Mouse (Mus musculus) forebrain, embryonic 16.5 days (tissue): Measurements from ENCODE around the gene Rasgrp3. TPM values are rescaled to one million over a fixed set of nuclear protein-coding genes. Genes with fewer than 3 reads are reported as not detected.
A peak's percentile ranks its signal among the peaks of the same experiment; 100 is the strongest.

Experiments used
- ATAC-seq: fragments of 200-750 bp; cut with Nextera tagmentation; 2 replicates; pipeline ENCODE4 v1.8.0; 2017; ENCODE audit warnings: mild to moderate bottlenecking, moderate library complexity
- H3K27ac ChIP-seq: fragments of 300-500 bp; sonication (generic); 2 replicates; pipeline ENCODE4 v1.5.1; 2014; ENCODE audit warnings: low read length, control low read depth
- H3K27me3 ChIP-seq: fragments of 300-500 bp; sonication (generic); replicated peaks from 2 replicates; pipeline ENCODE4 v1.6.1; 2014; ENCODE audit warnings: low read length; ENCODE audit not compliant: control insufficient read depth, insufficient read depth
- H3K36me3 ChIP-seq: fragments of 300-500 bp; sonication (generic); 2 replicates; pipeline ENCODE4 v1.6.1; 2014; ENCODE audit not compliant: control insufficient read depth, insufficient read depth
- H3K4me1 ChIP-seq: fragments of 300-500 bp; sonication (generic); replicated peaks from 2 replicates; pipeline ENCODE4 v1.6.1; 2014; ENCODE audit warnings: low read length; ENCODE audit not compliant: control insufficient read depth, insufficient read depth
- H3K4me2 ChIP-seq: fragments of 300-500 bp; sonication (generic); 2 replicates; pipeline ENCODE4 v1.6.1; 2014; ENCODE audit warnings: mild to moderate bottlenecking, low read length, control low read depth
- H3K4me3 ChIP-seq: fragments of 300-500 bp; sonication (generic); replicated peaks from 2 replicates; pipeline ENCODE4 v1.5.1; 2014; ENCODE audit warnings: mild to moderate bottlenecking, low read length, control low read depth
- H3K9ac ChIP-seq: fragments of 300-500 bp; sonication (generic); replicated peaks from 2 replicates; pipeline ENCODE4 v1.6.1; 2014; ENCODE audit warnings: low read depth, low read length, control low read depth
- H3K9me3 ChIP-seq: fragments of 300-500 bp; sonication (generic); 2 replicates; pipeline ENCODE4 v1.6.1; 2016; ENCODE audit warnings: low read length; ENCODE audit not compliant: control insufficient read depth
- WGBS: fragments of 180-500 bp; shearing (Covaris S2); extraction: QIAGEN DNeasy Blood & Tissue Kit; methylation state at CpG from one replicate; pipeline ENCODE4 v1.1.7; 2014; 5-methylcytosine and 5-hydroxymethylcytosine counted together
- polyA plus RNA-seq: library from polyadenylated mRNA; unstranded; fragments of >200 nt; fragmentation: Nextera tagmentation; extraction: Ambion mirVana; gene quantifications from 2 replicates; pipeline ENCODE4 v1.2.1, GENCODE M21; 2015

Gene Rasgrp3
- polyA plus RNA-seq, 1 experiment from 2014 or later: 4.9 TPM

GRCm38 (mm10) chr17:75436819-75437218, 1.1 kb downstream of the Rasgrp3 start:
- 86% methylated on average over 6 of the region's 6 CpGs for WGBS

GRCm38 (mm10) chr17:75437239-75437750, 1.6 kb downstream of the Rasgrp3 start:
- H3K4me3 ChIP-seq: no peak overlapping the region
- no peak overlapping the region for H3K9ac ChIP-seq
- H3K36me3 ChIP-seq: no peaks in the 10 kb centered on the region
- H3K27ac ChIP-seq: no peak overlapping the region
- no peaks in the 10 kb centered on the region for H3K27me3 ChIP-seq
- 76% methylated on average over 11 of the region's 11 CpGs for WGBS
- peaks cover 3% of the 10 kb centered on the region; the same call in 1 of the 2 replicates for H3K4me1 ChIP-seq
- ATAC-seq: no peak
- no peak overlapping the region for H3K4me2 ChIP-seq
- H3K9me3 ChIP-seq: no peaks in the 10 kb centered on the region

More at GRCm38 (mm10) chr17:75436819-75437218, 1.1 kb downstream of the Rasgrp3 start:
- Histone ChIP-seq H3K4me1 (peaks cover 3% of the 10 kb centered on the region; the same call in 1 of the 2 replicates), H3K36me3 (no peaks in the 10 kb centered on the region), H3K9me3 (no peaks in the 10 kb centered on the region), H3K9ac (no peak overlapping the region), H3K27ac (no peak overlapping the region), H3K27me3 (no peaks in the 10 kb centered on the region), H3K4me3 (no peak overlapping the region), H3K4me2 (no peak overlapping the region)
- no peak for ATAC-seq

- no peak for ATAC-seq
Observed at GRCm38 (mm10) chr17:75438162-75438561, 2.5 kb downstream of the Rasgrp3 start.

GRCm38 (mm10) chr17:75439062-75439461, 3.4 kb downstream of the Rasgrp3 start:
- H3K9me3 ChIP-seq: no peaks in the 10 kb centered on the region
- 80% methylated on average over 14 of the region's 14 CpGs for WGBS
- H3K9ac ChIP-seq: no peak overlapping the region
- ATAC-seq: no peak
- no peaks in the 10 kb centered on the region for H3K27me3 ChIP-seq
- no peak overlapping the region for H3K4me2 ChIP-seq
- H3K36me3 ChIP-seq: no peaks in the 10 kb centered on the region
- peaks cover 5% of the 10 kb centered on the region; the same call in 1 of the 2 replicates for H3K4me1 ChIP-seq
- H3K27ac ChIP-seq: no peak overlapping the region
- H3K4me3 ChIP-seq: no peak overlapping the region

More at GRCm38 (mm10) chr17:75438162-75438561, 2.5 kb downstream of the Rasgrp3 start:
- Histone ChIP-seq H3K4me1 (peaks cover 3% of the 10 kb centered on the region; the same call in 1 of the 2 replicates), H3K27me3 (no peaks in the 10 kb centered on the region), H3K9me3 (no peaks in the 10 kb centered on the region), H3K4me2 (no peak overlapping the region), H3K9ac (no peak overlapping the region), H3K27ac (no peak overlapping the region), H3K36me3 (no peaks in the 10 kb centered on the region), H3K4me3 (no peak overlapping the region)
- 80% methylated on average over 5 of the region's 5 CpGs for whole genome bisulfite sequencing

GRCm38 (mm10) chr17:75440619-75441018, 4.9 kb downstream of the Rasgrp3 start:
- peak; percentile 66 for ATAC-seq

GRCm38 (mm10) chr17:75441260-75441830, 5.6 kb downstream of the Rasgrp3 start:
- 77% methylated on average over 5 of the region's 5 CpGs for WGBS
- no peak for ATAC-seq
- Histone ChIP-seq H3K27ac (no peak overlapping the region), H3K4me2 (no peak overlapping the region), H3K36me3 (no peaks in the 10 kb centered on the region), H3K9me3 (no peaks in the 10 kb centered on the region), H3K4me1 (peaks cover 5% of the 10 kb centered on the region; the same call in 1 of the 2 replicates), H3K27me3 (no peaks in the 10 kb centered on the region), H3K9ac (no peak overlapping the region), H3K4me3 (no peak overlapping the region)

More at GRCm38 (mm10) chr17:75440619-75441018, 4.9 kb downstream of the Rasgrp3 start:
- no peaks in the 10 kb centered on the region for H3K27me3 ChIP-seq
- no peak overlapping the region for H3K9ac ChIP-seq
- H3K4me3 ChIP-seq: no peak overlapping the region
- no peak overlapping the region for H3K4me2 ChIP-seq
- H3K9me3 ChIP-seq: no peaks in the 10 kb centered on the region
- 54% methylated on average over 7 of the region's 7 CpGs for WGBS
- no peaks in the 10 kb centered on the region for H3K36me3 ChIP-seq
- H3K27ac ChIP-seq: no peak overlapping the region
- H3K4me1 ChIP-seq: peaks cover 5% of the 10 kb centered on the region; the same call in 1 of the 2 replicates

- Histone ChIP-seq H3K4me2 (no peak overlapping the region), H3K4me1 (peaks cover 5% of the 10 kb centered on the region; the same call in 1 of the 2 replicates), H3K27me3 (no peaks in the 10 kb centered on the region), H3K4me3 (no peak overlapping the region), H3K27ac (no peak overlapping the region), H3K9me3 (no peaks in the 10 kb centered on the region), H3K9ac (no peak overlapping the region), H3K36me3 (no peaks in the 10 kb centered on the region)
- 95% methylated on average over 8 of the region's 8 CpGs for WGBS
- ATAC-seq: no peak
Observed at GRCm38 (mm10) chr17:75442352-75442751, 6.7 kb downstream of the Rasgrp3 start.

- Histone ChIP-seq H3K27me3 (no peaks in the 10 kb centered on the region), H3K9ac (no peak overlapping the region), H3K4me1 (peaks cover 5% of the 10 kb centered on the region; the same call in 1 of the 2 replicates), H3K4me2 (no peak overlapping the region), H3K9me3 (no peaks in the 10 kb centered on the region), H3K4me3 (no peak overlapping the region), H3K36me3 (no peaks in the 10 kb centered on the region), H3K27ac (no peak overlapping the region)
- ATAC-seq: no peak; the same call in 1 of the 2 replicates
- WGBS: 70% methylated on average over 5 of the region's 6 CpGs
Observed at GRCm38 (mm10) chr17:75443064-75443621, 7.4 kb downstream of the Rasgrp3 start.

GRCm38 (mm10) chr17:75448257-75448656, 12.6 kb downstream of the Rasgrp3 start:
- Histone ChIP-seq H3K36me3 (no peaks in the 10 kb centered on the region), H3K9ac (no peak overlapping the region), H3K4me3 (no peak overlapping the region), H3K27ac (no peak overlapping the region), H3K4me1 (0 out of 2 replicates have a peak, but pooled peaks cover 1% of the 10 kb centered on the region), H3K9me3 (no peaks in the 10 kb centered on the region), H3K4me2 (no peak overlapping the region), H3K27me3 (no peaks in the 10 kb centered on the region)
- no peak for ATAC-seq
- 96% methylated on average over 3 of the region's 3 CpGs for WGBS
